ENCODE assay signal across 8 mouse cellular contexts in genomic region chr13:80963591-80963940, GRCm38 (mm10).
DNase-seq lines count a peak whose midpoint lies in the region; ATAC-seq lines count a peak whose summit lies in the region.

No protein-coding gene starts in this region.

- H3K4me2 ChIP-seq in kidney, embryonic 16.5 days (replicated peaks; ENCODE audit: low read depth, low read length): peak overlapping the region; percentile 85
- peak overlapping the region; percentile 62 for H3K4me2 ChIP-seq in heart, embryonic 12.5 days
- no peak overlapping the region; the same call in 1 of the 2 replicates for H3K4me2 ChIP-seq in liver, embryonic 16.5 days (ENCODE audit: low read depth, low read length)

- H3K4me3 ChIP-seq in kidney, embryonic 16.5 days (ENCODE audit: low read length): peak overlapping the region; percentile 52; the same call in 1 of the 2 replicates
- peak overlapping the region; percentile 40 for H3K4me3 ChIP-seq in heart, embryonic 12.5 days
- no peak overlapping the region for H3K4me3 ChIP-seq in liver, embryonic 16.5 days (ENCODE audit: low read depth, low read length)

- no peaks in the 10 kb centered on the region for H3K9me3 ChIP-seq in kidney, embryonic 16.5 days (ENCODE audit: low read length)
- peaks cover 7% of the 10 kb centered on the region for H3K9me3 ChIP-seq in heart, embryonic 12.5 days (replicated peaks)
- no peaks in the 10 kb centered on the region for H3K9me3 ChIP-seq in liver, embryonic 16.5 days (replicated peaks; ENCODE audit: control insufficient read depth, low read length)

- H3K36me3 ChIP-seq in kidney, embryonic 16.5 days (ENCODE audit: insufficient read depth, low read length): no peaks in the 10 kb centered on the region
- no peaks in the 10 kb centered on the region for H3K36me3 ChIP-seq in heart, embryonic 12.5 days
- H3K36me3 ChIP-seq in liver, embryonic 16.5 days (ENCODE audit: control insufficient read depth, insufficient read depth): no peaks in the 10 kb centered on the region

- peak overlapping the region; percentile 72 for H3K9ac ChIP-seq in kidney, embryonic 16.5 days (replicated peaks; ENCODE audit: low read length)
- peak overlapping the region; percentile 69 for H3K9ac ChIP-seq in heart, embryonic 12.5 days
- H3K9ac ChIP-seq in liver, embryonic 16.5 days (ENCODE audit: low read depth, low read length): no peak overlapping the region

- peaks cover 4% of the 10 kb centered on the region; the same call in 1 of the 2 replicates for H3K4me1 ChIP-seq in kidney, embryonic 16.5 days (ENCODE audit: insufficient read depth, low read length)
- peaks cover 12% of the 10 kb centered on the region for H3K4me1 ChIP-seq in heart, embryonic 12.5 days (replicated peaks)
- no peaks in the 10 kb centered on the region for H3K4me1 ChIP-seq in liver, embryonic 16.5 days (ENCODE audit: control insufficient read depth, low read depth, low read length)

- WGBS in kidney, embryonic 16.5 days: 57% methylated on average over 11 of the region's 11 CpGs
- WGBS in heart, embryonic 12.5 days: 59% methylated on average over 11 of the region's 11 CpGs
- WGBS in liver, embryonic 16.5 days (ENCODE audit: insufficient replicate concordance): 62% methylated on average over 11 of the region's 11 CpGs

- no peaks in the 10 kb centered on the region for H3K27me3 ChIP-seq in kidney, embryonic 16.5 days (ENCODE audit: insufficient read depth, low read length)
- no peaks in the 10 kb centered on the region for H3K27me3 ChIP-seq in heart, embryonic 12.5 days (replicated peaks)
- no peaks in the 10 kb centered on the region; the same call in 1 of the 2 replicates for H3K27me3 ChIP-seq in liver, embryonic 16.5 days (ENCODE audit: control insufficient read depth, insufficient read depth, low read depth, low read length)

- DNase-seq in kidney, postnatal 10 days: no peak
- peak; percentile 32 to 44 for DNase-seq in cerebellum, postnatal 10 days
- no peak for DNase-seq in retina, postnatal 1 day
- no peak for DNase-seq in adrenal gland, adult 8-10 months
- no peak for DNase-seq in adrenal gland, postnatal 10 days

- no peak for ATAC-seq in kidney, embryonic 16.5 days (ENCODE audit: low FRiP score, low TSS enrichment)
- ATAC-seq in heart, embryonic 12.5 days (ENCODE audit: insufficient number of reproducible peaks, low FRiP score): no peak
- no peak for ATAC-seq in liver, embryonic 16.5 days (ENCODE audit: low read depth)

- peak overlapping the region; percentile 91 for H3K27ac ChIP-seq in kidney, embryonic 16.5 days (ENCODE audit: low read length)
- peak overlapping the region; percentile 84 for H3K27ac ChIP-seq in heart, embryonic 12.5 days (ENCODE audit: poor library complexity, severe bottlenecking)
- H3K27ac ChIP-seq in liver, embryonic 16.5 days (ENCODE audit: low read length): peak overlapping the region; percentile 52; the same call in 1 of the 2 replicates

Comparison
In these comparisons a context has a peak if more than half of its experiments do, and no peak if none do; other contexts are left out.
1. DNase-seq: peak in cerebellum, postnatal 10 days (2 of 2); none in kidney, postnatal 10 days (single experiment), retina, postnatal 1 day (single experiment), adrenal gland, adult 8-10 months (single experiment) and adrenal gland, postnatal 10 days (single experiment).
2. Peak in every context shown above with its lines, with median percentiles within 50 percentile points of each other: H3K27ac ChIP-seq.